Mouse (Mus musculus) gastrocnemius, postnatal 36 days (tissue): Measurements from ENCODE around the gene Sesn1. TPM values are rescaled to one million over a fixed set of nuclear protein-coding genes. Genes with fewer than 3 reads are reported as not detected.
"Not testable (repeated sequence)": the region's sequence is repeated elsewhere in the genome, so short reads cannot be mapped to it uniquely, and the experiment has no call there.

Source experiments
- DNase-seq, 2 experiments: peaks; one replicate each; pipeline ENCODE4 v3.0.0; 2022
- intact Hi-C: fragments of 180-260 bp; cut with DNase I; formaldehyde crosslinking; loops from one replicate; pipeline ENCODE4 v1.15.1; 2025
- total RNA-seq, 2 experiments: library from RNA; stranded (reverse); gene quantifications; 2 replicates each; pipeline ENCODE4 v1.2.3; 2021

Sesn1 gene
- total RNA-seq, 2 experiments from 2014 or later = 17.0 to 32.6 TPM

- DNase-seq = no peak
- intact Hi-C loops = no loop called here
Measured at GRCm38 (mm10) chr10:41819307-41819706, 9.6 kb downstream of the Sesn1 start.

- intact Hi-C loops = no loop called here
- DNase-seq = no peak
Measured at GRCm38 (mm10) chr10:41820401-41820800, 10.7 kb downstream of the Sesn1 start.

GRCm38 (mm10) chr10:41821171-41821570, 11.4 kb downstream of the Sesn1 start:
- intact Hi-C loops = no loop called here
- DNase-seq = no peak

GRCm38 (mm10) chr10:41822573-41823281, 13.0 kb downstream of the Sesn1 start:
- DNase-seq = no peak
- intact Hi-C loops = no loop called here

GRCm38 (mm10) chr10:41823282-41823675, 13.5 kb downstream of the Sesn1 start:
- intact Hi-C loops, DNase-seq: not testable (repeated sequence)

- no peak for DNase-seq
- intact Hi-C loops = no loop called here
Measured at GRCm38 (mm10) chr10:41823916-41824315, 14.2 kb downstream of the Sesn1 start.

- no peak for DNase-seq
- intact Hi-C loops = no loop called here
Measured at GRCm38 (mm10) chr10:41825041-41825440, 15.3 kb downstream of the Sesn1 start.

- no peak for DNase-seq
- intact Hi-C loops = no loop called here
Measured at GRCm38 (mm10) chr10:41825996-41826395, 16.3 kb downstream of the Sesn1 start.

- intact Hi-C loops = no loop called here
- no peak for DNase-seq
Measured at GRCm38 (mm10) chr10:41826526-41827116, 16.9 kb downstream of the Sesn1 start.

GRCm38 (mm10) chr10:41827784-41828183, 18.0 kb downstream of the Sesn1 start:
- intact Hi-C loops = no loop called here
- no peak for DNase-seq

- no peak for DNase-seq
- intact Hi-C loops = no loop called here
Measured at GRCm38 (mm10) chr10:41829191-41829590, 19.5 kb downstream of the Sesn1 start.

GRCm38 (mm10) chr10:41829980-41830379, 20.2 kb downstream of the Sesn1 start:
- intact Hi-C loops = loop anchor here (5.0 kb wide), 3 partner anchors 57 to 467 kb away; no protein-coding TSS in a partner anchor
- DNase-seq = no peak

- intact Hi-C loops = loop anchor here (5.0 kb wide), 3 partner anchors 57 to 467 kb away; no protein-coding TSS in a partner anchor
- DNase-seq = no peak
Measured at GRCm38 (mm10) chr10:41830445-41830844, 20.7 kb downstream of the Sesn1 start.

- peak; percentile 45 to 64 for DNase-seq
Measured at GRCm38 (mm10) chr10:41830851-41831522, 21.3 kb downstream of the Sesn1 start.

GRCm38 (mm10) chr10:41832191-41832590, 22.5 kb downstream of the Sesn1 start:
- intact Hi-C loops = loop anchor here (5.0 kb wide), 3 partner anchors 55 to 465 kb away; no protein-coding TSS in a partner anchor
- peak in 1 of 2 experiments; percentile 51 for DNase-seq

More at GRCm38 (mm10) chr10:41830851-41831522, 21.3 kb downstream of the Sesn1 start:
- intact Hi-C loops = loop anchor here (5.0 kb wide), 3 partner anchors 56 to 466 kb away; no protein-coding TSS in a partner anchor

- DNase-seq = no peak
- intact Hi-C loops = loop anchor here (5.0 kb wide), 3 partner anchors 53 to 463 kb away; no protein-coding TSS in a partner anchor
Measured at GRCm38 (mm10) chr10:41834131-41834530, 24.4 kb downstream of the Sesn1 start.

GRCm38 (mm10) chr10:41838911-41839310, 29.2 kb downstream of the Sesn1 start:
- DNase-seq = no peak
- intact Hi-C loops = no loop called here

- intact Hi-C loops = no loop called here
- DNase-seq = no peak
Measured at GRCm38 (mm10) chr10:41847737-41848136, 38.0 kb downstream of the Sesn1 start.

- DNase-seq = no peak
- intact Hi-C loops = no loop called here
Measured at GRCm38 (mm10) chr10:41848721-41849120, 39.0 kb downstream of the Sesn1 start.

- no peak for DNase-seq
- intact Hi-C loops = no loop called here
Measured at GRCm38 (mm10) chr10:41859820-41860219, 50.1 kb downstream of the Sesn1 start.

- no peak for DNase-seq
- intact Hi-C loops = no loop called here
Measured at GRCm38 (mm10) chr10:41860275-41860688, 50.5 kb downstream of the Sesn1 start.
